25 mouse cellular contexts compared by ENCODE assay signal in the genomic region with DNA sequence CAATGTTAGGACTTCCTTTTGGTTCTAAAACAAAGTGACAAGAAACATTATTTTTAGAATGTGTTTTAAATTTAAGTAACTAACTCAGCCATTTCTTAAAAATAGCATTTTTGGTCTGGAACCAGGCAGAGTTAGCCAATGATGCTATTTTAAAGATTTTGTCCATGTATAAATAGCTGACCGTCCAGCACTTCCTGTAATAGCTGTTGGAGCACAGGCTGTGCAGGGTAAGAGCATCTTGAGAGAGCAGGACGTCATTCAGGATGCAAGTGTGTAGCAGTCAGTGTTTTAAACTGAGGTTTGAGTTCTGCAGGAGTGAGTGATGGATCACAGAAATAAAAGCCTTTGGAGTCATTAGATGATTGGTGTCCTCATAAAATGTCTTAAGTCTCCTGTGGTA. TPM values are rescaled to one million over a fixed set of nuclear protein-coding genes. Genes with fewer than 3 reads are reported as not detected.
DNase-seq lines count a peak whose midpoint lies in the region; ATAC-seq lines count a peak whose summit lies in the region.
"Had no signal": no experiment of that assay in that cellular context is flagged by ENCODE, and none has a peak within 500 bp of the region (broad histone marks: within the 10 kb centered on the region; RNA-seq: fewer than 3 reads in every experiment).

No protein-coding gene starts in this region.

- H3K9me3 ChIP-seq in hindbrain, embryonic 11.5 days (ENCODE audit: control insufficient read depth, low read length), result no peaks in the 10 kb centered on the region
- H3K9me3 ChIP-seq: embryonic facial prominence, embryonic 13.5 days; forebrain, embryonic 12.5 days; heart, embryonic 13.5 days; hindbrain, embryonic 13.5 days; midbrain, embryonic 13.5 days had no signal

- no peak overlapping the region for H3K4me2 ChIP-seq in hindbrain, embryonic 11.5 days (replicated peaks; ENCODE audit: low read depth, low read length)
- H3K4me2 ChIP-seq: embryonic facial prominence, embryonic 13.5 days; forebrain, embryonic 12.5 days; heart, embryonic 13.5 days; hindbrain, embryonic 13.5 days; midbrain, embryonic 13.5 days had no signal

- H3K27me3 ChIP-seq in hindbrain, embryonic 11.5 days (ENCODE audit: control insufficient read depth, insufficient read depth, low read length), result no peaks in the 10 kb centered on the region
- H3K27me3 ChIP-seq: embryonic facial prominence, embryonic 13.5 days; forebrain, embryonic 12.5 days; heart, embryonic 13.5 days; hindbrain, embryonic 13.5 days; midbrain, embryonic 13.5 days; Patski had no signal

- H3K4me3 ChIP-seq in hindbrain, embryonic 11.5 days (ENCODE audit: low read depth, low read length), result no peak overlapping the region
- H3K4me3 ChIP-seq: embryonic facial prominence, embryonic 13.5 days; erythroblast, embryonic 14.5 days; forebrain, embryonic 12.5 days; heart, embryonic 13.5 days; hindbrain, embryonic 13.5 days; midbrain, embryonic 13.5 days had no signal

- no peak for DNase-seq in frontal cortex, adult 2 months (ENCODE audit: extremely low spot score in 1 of 2, low spot score in 1 of 2)
- DNase-seq in heart, adult 8-10 months (ENCODE audit: low spot score), result peak; percentile 46
- DNase-seq in heart, postnatal 10 days, result no peak
- DNase-seq in layer of hippocampus, adult 9-11 months, result peak; percentile 41
- no peak for DNase-seq in layer of hippocampus, postnatal 10 days (ENCODE audit: low spot score in 2 of 2)
- DNase-seq in hindbrain, embryonic 11.5 days (ENCODE audit: low spot score), result no peak
- DNase-seq: adrenal gland, adult 2 months; cerebellum, adult 18-20 months; cerebellum, postnatal 36 days; embryo, embryonic 11 days; gastrocnemius, postnatal 14 days; kidney, adult 11 months; layer of hippocampus, postnatal 36 days; thymus, adult 2 months; thymus, postnatal 4 days had no signal

- peak; percentile 58; the same call in 1 of the 2 replicates for ATAC-seq in frontal cortex, adult (ENCODE audit: low TSS enrichment)
- ATAC-seq in hindbrain, embryonic 11.5 days (ENCODE audit: low FRiP score), result no peak
- ATAC-seq: midbrain, embryonic 13.5 days; Patski had no signal

- no peak overlapping the region for H3K27ac ChIP-seq in hindbrain, embryonic 11.5 days (ENCODE audit: low read depth, low read length)
- H3K27ac ChIP-seq: embryonic facial prominence, embryonic 13.5 days; forebrain, embryonic 12.5 days; heart, embryonic 13.5 days; hindbrain, embryonic 13.5 days; kidney, postnatal 0 days; midbrain, embryonic 13.5 days; stomach, postnatal 0 days had no signal

- H3K36me3 ChIP-seq in hindbrain, embryonic 11.5 days (ENCODE audit: control insufficient read depth, insufficient read depth, low read length), result no peaks in the 10 kb centered on the region
- H3K36me3 ChIP-seq: embryonic facial prominence, embryonic 13.5 days; forebrain, embryonic 12.5 days; heart, embryonic 13.5 days; hindbrain, embryonic 13.5 days; midbrain, embryonic 13.5 days had no signal

- WGBS in hindbrain, embryonic 11.5 days, result 78% methylated on average over 2 of the region's 2 CpGs

- H3K4me1 ChIP-seq in hindbrain, embryonic 11.5 days (replicated peaks; ENCODE audit: control insufficient read depth, insufficient read depth, low read length), result no peaks in the 10 kb centered on the region
- H3K4me1 ChIP-seq: forebrain, embryonic 12.5 days had no signal

- intact Hi-C loops in heart, postnatal 10 days (cut with DNase I), result no loop called here

- no peak overlapping the region for H3K9ac ChIP-seq in hindbrain, embryonic 11.5 days (ENCODE audit: low read depth, low read length)
- H3K9ac ChIP-seq: embryonic facial prominence, embryonic 13.5 days; forebrain, embryonic 12.5 days; heart, embryonic 13.5 days; hindbrain, embryonic 13.5 days; midbrain, embryonic 13.5 days had no signal

RNA-seq across cellular contexts. Expression of a gene that starts 18.8 kb away (rescaled TPM):
- 30.9 and 33.5 TPM in 2 replicates for polyA plus RNA-seq in frontal cortex, adult 2 months (2012; rRNA removed)
- 10 to 100 TPM; 12.1 to 13.7 (median 13.4) TPM for total RNA-seq in heart, adult 8-10 months (2022)
- total RNA-seq in heart, postnatal 10 days (2021), result 10 to 100 TPM; 15.8 to 16.2 TPM
- total RNA-seq in layer of hippocampus, postnatal 10 days (2021), result 10 to 100 TPM; 24.7 to 27.4 TPM
- polyA plus RNA-seq in hindbrain, embryonic 11.5 days (2014; fragmentation: Nextera tagmentation; extraction: Ambion mirVana), result 9.0 and 9.5 TPM in 2 replicates

RNA-seq across cellular contexts. Expression of a gene that starts 56.2 kb away (rescaled TPM):
- polyA plus RNA-seq in frontal cortex, adult 2 months (2012; rRNA removed), result 89.3 and 96.4 TPM in 2 replicates
- total RNA-seq in heart, adult 8-10 months (2022), result 100 to 1,000 TPM in 3 of 4 experiments, 10 to 100 TPM in 1; 87.6 to 131 (median 118) TPM
- total RNA-seq in heart, postnatal 10 days (2021), result 10 to 100 TPM; 41.9 to 64.2 TPM
- total RNA-seq in layer of hippocampus, postnatal 10 days (2021), result 10 to 100 TPM; 43.2 to 48.9 TPM
- polyA plus RNA-seq in hindbrain, embryonic 11.5 days (2014; fragmentation: Nextera tagmentation; extraction: Ambion mirVana), result 82.2 and 89.7 TPM in 2 replicates

Comparison
In these comparisons a context has a peak if more than half of its experiments do, and no peak if none do; other contexts are left out.
1. DNase-seq: peak in heart, adult 8-10 months (single experiment) and layer of hippocampus, adult 9-11 months (single experiment); none in frontal cortex, adult 2 months (0 of 2), heart, postnatal 10 days (0 of 2), layer of hippocampus, postnatal 10 days (0 of 2) and hindbrain, embryonic 11.5 days (single experiment).